13 mouse cellular contexts compared by ENCODE assay signal in the genomic region with DNA sequence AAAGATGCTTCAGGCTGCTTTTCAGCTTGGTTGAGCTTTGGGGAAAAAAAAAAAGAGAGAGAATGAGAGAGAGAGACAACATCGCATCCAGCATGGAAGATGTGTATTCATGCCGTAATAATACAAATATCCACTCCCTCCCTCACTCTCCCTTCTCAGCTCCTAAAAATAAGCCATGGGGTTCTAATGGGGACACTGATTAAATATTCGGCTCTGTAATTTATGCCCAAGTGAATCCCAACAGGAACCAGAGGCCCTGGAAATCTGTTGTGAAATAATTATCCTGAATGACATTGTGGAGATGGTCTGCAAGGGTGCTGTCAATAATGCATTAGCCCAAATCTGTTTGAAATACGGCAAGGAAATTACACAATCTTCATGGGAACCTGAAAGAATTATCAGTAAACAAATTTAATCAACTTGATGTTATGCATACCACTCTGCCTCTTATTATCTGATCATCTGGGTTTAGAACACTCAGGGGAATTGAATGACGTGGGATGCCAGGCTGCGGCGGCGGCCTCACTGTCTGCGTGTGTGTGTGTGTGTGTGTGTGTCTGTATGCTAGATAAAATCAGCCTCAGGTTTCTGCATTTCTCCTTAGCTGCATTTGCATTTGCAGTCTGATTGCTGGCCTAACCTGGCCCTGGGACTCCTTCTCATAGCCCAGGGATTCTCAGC. TPM values are rescaled to one million over a fixed set of nuclear protein-coding genes. Genes with fewer than 3 reads are reported as not detected.
DNase-seq lines count a peak whose midpoint lies in the region; ATAC-seq lines count a peak whose summit lies in the region.
"Had no signal": no experiment of that assay in that cellular context is flagged by ENCODE, and none has a peak within 500 bp of the region (broad histone marks: within the 10 kb centered on the region; RNA-seq: fewer than 3 reads in every experiment).

No protein-coding gene starts in this region.

- H3K27ac ChIP-seq in midbrain, embryonic 13.5 days, result peak overlapping the region; percentile 78

- H3K27me3 ChIP-seq in midbrain, embryonic 13.5 days, result no peaks in the 10 kb centered on the region

- H3K9me3 ChIP-seq in midbrain, embryonic 13.5 days, result 0 out of 2 replicates have a peak, but pooled peaks cover 5% of the 10 kb centered on the region

- no peak overlapping the region for H3K4me2 ChIP-seq in midbrain, embryonic 13.5 days (replicated peaks)

- 0 out of 2 replicates have a peak overlapping the region, but pooled peaks have one; percentile 25 for H3K9ac ChIP-seq in midbrain, embryonic 13.5 days (replicated peaks)

- DNase-seq in adrenal gland, adult (ENCODE audit: inconsistent age in 2 of 2, low spot score in 1 of 2), result peak; percentile 5 to 31
- DNase-seq in adrenal gland, adult 18-20 months (ENCODE audit: low spot score in 2 of 2), result no peak
- DNase-seq in urinary bladder, adult 18-20 months (ENCODE audit: low spot score in 2 of 2), result peak; percentile 19 to 21
- DNase-seq in urinary bladder, postnatal 10 days (ENCODE audit: low spot score), result no peak
- no peak for DNase-seq in kidney, adult 11 months
- no peak for DNase-seq in heart, adult 18-20 months
- DNase-seq in adrenal gland, postnatal 14 days, result no peak
- DNase-seq: adrenal gland, postnatal 10 days; cerebellum, adult 2 months; gastrocnemius, postnatal 36 days; heart, postnatal 4 days; kidney, postnatal 14 days had no signal

- WGBS in midbrain, embryonic 13.5 days, result 31% methylated on average over 9 of the region's 9 CpGs

- no peak overlapping the region for H3K4me3 ChIP-seq in midbrain, embryonic 13.5 days (replicated peaks)

- H3K36me3 ChIP-seq in midbrain, embryonic 13.5 days, result no peaks in the 10 kb centered on the region

- peaks cover 52% of the 10 kb centered on the region for H3K4me1 ChIP-seq in midbrain, embryonic 13.5 days (replicated peaks)

- peak; percentile 41; the same call in 1 of the 2 replicates for ATAC-seq in midbrain, embryonic 13.5 days

RNA-seq across cellular contexts. Expression of gene Rps24, which starts 48.1 kb away (rescaled TPM):
- 1,000 to 10,000 TPM; 1,551 to 1,745 TPM for total RNA-seq in adrenal gland, adult 18-20 months (2021)
- polyA plus RNA-seq in midbrain, embryonic 13.5 days (2015; fragmentation: Nextera tagmentation; extraction: Ambion mirVana), result 677 and 688 TPM in 2 replicates
- 1,000 to 10,000 TPM in 1 of 2 experiments, 100 to 1,000 TPM in 1; 943 to 1,031 TPM for total RNA-seq in heart, adult 18-20 months (2021)
- total RNA-seq in adrenal gland, postnatal 14 days (2021), result 1,469 and 1,693 TPM in 2 replicates

RNA-seq across cellular contexts. Expression of gene Polr3a, which starts 48.1 kb away (rescaled TPM):
- total RNA-seq in adrenal gland, adult 18-20 months (2021), result 10 to 100 TPM; 15.6 to 19.4 TPM
- 21.1 and 23.0 TPM in 2 replicates for polyA plus RNA-seq in midbrain, embryonic 13.5 days (2015; fragmentation: Nextera tagmentation; extraction: Ambion mirVana)
- 10 to 100 TPM; 12.9 to 13.8 TPM for total RNA-seq in heart, adult 18-20 months (2021)
- 17.3 and 21.7 TPM in 2 replicates for total RNA-seq in adrenal gland, postnatal 14 days (2021)

Comparison
In these comparisons a context has a peak if more than half of its experiments do, and no peak if none do; other contexts are left out.
1. DNase-seq: peak in adrenal gland, adult (2 of 2) and urinary bladder, adult 18-20 months (2 of 2); none in adrenal gland, adult 18-20 months (0 of 2), urinary bladder, postnatal 10 days (single experiment), kidney, adult 11 months (single experiment), heart, adult 18-20 months (0 of 2) and adrenal gland, postnatal 14 days (single experiment).